Mouse (Mus musculus): ENCODE measurements around the gene Tram1l1. TPM values are rescaled to one million over a fixed set of nuclear protein-coding genes. Genes with fewer than 3 reads are reported as not detected.

Tram1l1 gene
- total RNA-seq (2012; rRNA removed) (not detected in 2 replicates), total RNA-seq (2014; rRNA removed) (not detected in 2 replicates), polyA plus RNA-seq (2012; ENCODE audit: insufficient read length, low read depth) (not detected in 2 replicates)

DNA sequence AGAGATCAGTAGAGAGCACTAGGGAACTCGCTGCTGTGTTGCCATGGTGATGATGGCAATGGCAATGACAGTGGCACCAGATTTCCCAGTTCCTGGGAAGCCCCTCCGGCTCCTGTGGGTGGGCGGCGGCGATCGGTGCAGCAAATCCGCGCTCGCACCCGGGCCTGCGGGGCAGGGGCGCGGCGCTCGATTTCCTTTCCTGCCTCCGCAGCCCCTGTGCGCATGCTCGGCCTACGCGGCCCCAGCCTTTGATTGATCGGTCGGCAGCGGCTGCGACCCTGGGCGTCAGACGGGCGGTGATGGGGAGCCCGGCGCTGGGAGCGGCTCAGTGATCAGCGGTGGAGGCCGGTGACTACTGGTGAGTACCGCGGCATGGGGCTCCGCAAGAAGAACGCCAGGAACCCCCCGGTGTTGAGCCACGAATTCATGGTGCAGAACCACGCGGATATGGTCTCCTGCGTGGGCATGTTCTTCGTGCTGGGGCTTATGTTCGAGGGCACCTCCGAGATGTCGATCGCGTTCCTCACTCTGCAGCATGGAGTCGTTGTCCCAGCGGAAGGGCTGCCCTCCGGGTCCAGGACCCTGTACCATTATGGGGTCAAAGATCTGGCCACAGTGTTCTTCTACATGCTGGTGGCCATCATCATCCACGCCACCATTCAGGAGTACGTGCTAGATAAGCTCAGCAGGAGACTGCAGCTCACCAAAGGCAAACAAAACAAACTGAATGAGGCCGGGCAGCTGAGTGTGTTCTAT lies at the start of gene Tram1l1:
TSS of gene Tram1l1 (plus strand) at position 35 of the 756 bp plus-strand sequence.
- TF ChIP-seq MEF2A (IDR thresholded peaks at IDR 0.05; ENCODE audit: borderline replicate concordance, low read depth, low read length) (no peak), TBP (conservative IDR thresholded peaks at IDR 0.05; ENCODE audit: low read depth, low read length) (no peak), TCF12 (IDR thresholded peaks at IDR 0.05; ENCODE audit: low read depth, low read length) (no peak), E2F4 (IDR thresholded peaks at IDR 0.05; ENCODE audit: insufficient replicate concordance, low read depth, low read length) (no peak), RAD21 (IDR thresholded peaks at IDR 0.05; ENCODE audit: low read depth, low read length) (no peak), PAX5 (IDR thresholded peaks at IDR 0.05; ENCODE audit: low read length) (no peak), EP300 (IDR thresholded peaks at IDR 0.05; ENCODE audit: low read length) (no peak), SIN3A (IDR thresholded peaks at IDR 0.05; ENCODE audit: low read length) (no peak), ELF1 (IDR thresholded peaks at IDR 0.05; ENCODE audit: low read depth, low read length) (no peak), CHD1 (IDR thresholded peaks at IDR 0.05; ENCODE audit: low read depth, low read length) (no peak), SMC3 (IDR thresholded peaks at IDR 0.05; ENCODE audit: low read depth, low read length) (no peak), ZNF384 (IDR thresholded peaks at IDR 0.05; ENCODE audit: low read depth, low read length) (no peak), RCOR1 (conservative IDR thresholded peaks at IDR 0.05; ENCODE audit: low read depth, low read length) (no peak), KAT2A (IDR thresholded peaks at IDR 0.05; ENCODE audit: insufficient replicate concordance, low read length) (no peak), ZC3H11A (IDR thresholded peaks at IDR 0.05; ENCODE audit: low read depth, low read length) (no peak), MAX (IDR thresholded peaks at IDR 0.05; ENCODE audit: low read length) (no peak), NRF1 (IDR thresholded peaks at IDR 0.05; ENCODE audit: low read depth, low read length) (no peak), UBTF (IDR thresholded peaks at IDR 0.05; ENCODE audit: low read depth, low read length) (no peak)
- no peaks in the 10 kb centered on the region for H3K27me3 ChIP-seq (replicated peaks)
- dilution Hi-C loops (cut with MboI; ENCODE audit: extremely low pct_ligation_motif_present, extremely low pct_unique_long_range_greater_than_20kb, low sequenced_read_pairs) (no loop called here), in situ Hi-C loops (cut with MboI; ENCODE audit: low pct_ligation_motif_present, low pct_unique_long_range_greater_than_20kb, low sequenced_read_pairs) (no loop called here)
- H3K36me3 ChIP-seq (replicated peaks in 1 of 2; ENCODE audit: control insufficient read depth in 1 of 2, insufficient read depth in 1 of 2, low read length in 1 of 2): no peaks in the 10 kb centered on the region
- no peak for DNase-seq (ENCODE audit: extremely low read depth)
- H3K27ac ChIP-seq (ENCODE audit: insufficient read depth, low read depth): no peak within 1 kb of the TSS
- H3K79me2 ChIP-seq (replicated peaks; ENCODE audit: control insufficient read depth, extremely low read depth, insufficient read depth, poor library complexity, severe bottlenecking): no peaks in the 10 kb centered on the region
- H3K9ac ChIP-seq (ENCODE audit: insufficient read depth, low read depth): no peak within 1 kb of the TSS
- H3K9me3 ChIP-seq (replicated peaks; ENCODE audit: low read length): peaks cover 37% of the 10 kb centered on the region
- no peaks in the 10 kb centered on the region for H3K4me1 ChIP-seq (ENCODE audit: control insufficient read depth in 1 of 2, insufficient read depth in 2 of 2)
- H3K4me2 ChIP-seq (ENCODE audit: insufficient read depth, low read depth, poor library complexity, severe bottlenecking): no peak within 1 kb of the TSS
- H3K4me3 ChIP-seq (replicated peaks in 1 of 3; ENCODE audit: low read depth in 2 of 3, low read length in 2 of 3, poor library complexity in 1 of 3): no peak within 1 kb of the TSS

- Histone ChIP-seq H3K79me2 (replicated peaks; ENCODE audit: control insufficient read depth, extremely low read depth, insufficient read depth, poor library complexity, severe bottlenecking) (no peaks in the 10 kb centered on the region), H3K9me3 (replicated peaks; ENCODE audit: low read length) (peaks cover 21% of the 10 kb centered on the region), H3K4me3 (replicated peaks in 1 of 3; ENCODE audit: low read depth in 2 of 3, low read length in 2 of 3, poor library complexity in 1 of 3) (no peak overlapping the region), H3K36me3 (replicated peaks in 1 of 2; ENCODE audit: control insufficient read depth in 1 of 2, insufficient read depth in 1 of 2, low read length in 1 of 2) (no peaks in the 10 kb centered on the region), H3K27ac (ENCODE audit: insufficient read depth, low read depth) (no peak overlapping the region), H3K27me3 (replicated peaks) (no peaks in the 10 kb centered on the region), H3K4me2 (ENCODE audit: insufficient read depth, low read depth, poor library complexity, severe bottlenecking) (no peak overlapping the region), H3K9ac (ENCODE audit: insufficient read depth, low read depth) (no peak overlapping the region), H3K4me1 (ENCODE audit: control insufficient read depth in 1 of 2, insufficient read depth in 2 of 2) (no peaks in the 10 kb centered on the region)
- in situ Hi-C loops (cut with MboI; ENCODE audit: low pct_ligation_motif_present, low pct_unique_long_range_greater_than_20kb, low sequenced_read_pairs) (no loop called here), dilution Hi-C loops (cut with MboI; ENCODE audit: extremely low pct_ligation_motif_present, extremely low pct_unique_long_range_greater_than_20kb, low sequenced_read_pairs) (no loop called here)
- DNase-seq (ENCODE audit: extremely low read depth): no peak
- no peak for TF ChIP-seq MYC (IDR thresholded peaks at IDR 0.05; ENCODE audit: low read depth, low read length)
- TF ChIP-seq HCFC1 (IDR thresholded peaks at IDR 0.05; ENCODE audit: low read depth, low read length): no peak
- TF ChIP-seq CHD1 (IDR thresholded peaks at IDR 0.05; ENCODE audit: low read depth, low read length): no peak
- TF ChIP-seq MAFK (IDR thresholded peaks at IDR 0.05; ENCODE audit: insufficient replicate concordance, low read length): no peak
- TF ChIP-seq CHD2 (IDR thresholded peaks at IDR 0.05; ENCODE audit: low read length): no peak
- no peak for TF ChIP-seq MEF2A (IDR thresholded peaks at IDR 0.05; ENCODE audit: borderline replicate concordance, low read depth, low read length)
- no peak for TF ChIP-seq TBP (conservative IDR thresholded peaks at IDR 0.05; ENCODE audit: low read depth, low read length)
- TF ChIP-seq GABPA (IDR thresholded peaks at IDR 0.05; ENCODE audit: insufficient replicate concordance, low read depth, low read length): no peak
- TF ChIP-seq SIN3A (IDR thresholded peaks at IDR 0.05; ENCODE audit: low read length): no peak
- TF ChIP-seq USF1 (IDR thresholded peaks at IDR 0.05; ENCODE audit: low read depth, low read length): no peak
- TF ChIP-seq UBTF (IDR thresholded peaks at IDR 0.05; ENCODE audit: low read depth, low read length): no peak
- no peak for TF ChIP-seq KAT2A (IDR thresholded peaks at IDR 0.05; ENCODE audit: insufficient replicate concordance, low read length)
- TF ChIP-seq PAX5 (IDR thresholded peaks at IDR 0.05; ENCODE audit: low read length): no peak
- TF ChIP-seq TCF12 (IDR thresholded peaks at IDR 0.05; ENCODE audit: low read depth, low read length): no peak
- no peak for TF ChIP-seq RCOR1 (conservative IDR thresholded peaks at IDR 0.05; ENCODE audit: low read depth, low read length)
- TF ChIP-seq USF2 (conservative IDR thresholded peaks at IDR 0.05; ENCODE audit: low read depth, low read length): no peak
- no peak for TF ChIP-seq RAD21 (IDR thresholded peaks at IDR 0.05; ENCODE audit: low read depth, low read length)
- no peak for TF ChIP-seq ZNF384 (IDR thresholded peaks at IDR 0.05; ENCODE audit: low read depth, low read length)
- TF ChIP-seq SMC3 (IDR thresholded peaks at IDR 0.05; ENCODE audit: low read depth, low read length): no peak
- no peak for TF ChIP-seq BHLHE40 (IDR thresholded peaks at IDR 0.05; ENCODE audit: low read depth, low read length)
Observed at GRCm38 (mm10) chr3:124271229-124271628, 49.4 kb upstream of the Tram1l1 start.

Measured in CH12.LX (cell line).